Mouse (Mus musculus) heart, postnatal 0 days (tissue): ENCODE measurements at regions not wholly inside any gene's neighbourhood (a gene's known extent, or its start where the extent isn't known, plus 50 kb on each side); places are given as distances from the start of the nearest gene placed in this dataset.

ENCODE experiments used
- ATAC-seq: fragments of 200-750 bp; cut with Nextera tagmentation; 2 replicates; pipeline ENCODE4 v1.8.0; 2017; ENCODE audit warnings: low read depth, moderate number of reproducible peaks, moderate library complexity; ENCODE audit not compliant: insufficient read depth
- DNase-seq: peaks from one replicate; pipeline ENCODE4 v3.0.0-alpha.2; 2016; ENCODE audit warnings: low spot score
- H3K27ac ChIP-seq: fragments of 300-500 bp; sonication (generic); 2 replicates; pipeline ENCODE4 v1.5.1; 2014; ENCODE audit warnings: low read depth, mild to moderate bottlenecking
- H3K27me3 ChIP-seq: fragments of 300-500 bp; sonication (generic); 2 replicates; pipeline ENCODE4 v1.6.1; 2014; ENCODE audit warnings: low read length, mixed read lengths; ENCODE audit not compliant: control insufficient read depth, insufficient read depth
- H3K36me3 ChIP-seq: fragments of 300-500 bp; sonication (generic); replicated peaks from 2 replicates; pipeline ENCODE4 v1.6.1; 2014; ENCODE audit warnings: low read length, mixed read lengths; ENCODE audit not compliant: control insufficient read depth, insufficient read depth
- H3K4me1 ChIP-seq: fragments of 300-500 bp; sonication (generic); 2 replicates; pipeline ENCODE4 v1.6.1; 2014; ENCODE audit warnings: antibody characterized with exemption; ENCODE audit not compliant: control insufficient read depth, insufficient read depth
- H3K4me2 ChIP-seq: fragments of 300-500 bp; sonication (generic); 2 replicates; pipeline ENCODE4 v1.6.1; 2014; ENCODE audit warnings: low read depth, mild to moderate bottlenecking, low read length, moderate library complexity
- H3K4me3 ChIP-seq: fragments of 300-500 bp; sonication (generic); 2 replicates; pipeline ENCODE4 v1.5.1; 2014; ENCODE audit warnings: low read depth, low read length
- H3K9ac ChIP-seq: fragments of 300-500 bp; sonication (generic); replicated peaks from 2 replicates; pipeline ENCODE4 v1.6.1; 2014; ENCODE audit warnings: low read depth, low read length, mixed read lengths
- H3K9me3 ChIP-seq: fragments of 300-500 bp; sonication (generic); replicated peaks from 2 replicates; pipeline ENCODE4 v1.6.1; 2016; ENCODE audit warnings: low read length; ENCODE audit not compliant: control insufficient read depth
- CTCF ChIP-seq: IDR thresholded peaks from 2 replicates; pipeline ENCODE4 v1.5.1; 2016; ENCODE audit warnings: antibody characterized with exemption, control low read depth, low read depth
- EP300 ChIP-seq: IDR thresholded peaks from 2 replicates; pipeline ENCODE4 v1.6.1; 2016; ENCODE audit warnings: antibody characterized with exemption, low read depth
- WGBS: fragments of 180-500 bp; shearing (Covaris S2); extraction: QIAGEN DNeasy Blood & Tissue Kit; methylation state at CpG from one replicate; pipeline ENCODE4 v1.1.7; 2014; 5-methylcytosine and 5-hydroxymethylcytosine counted together

GRCm38 (mm10) chr4:21250396-21250795 lies 435.4 kb downstream of the Prdm13 start:
- TF ChIP-seq EP300 (no peak), CTCF (no peak)
- no peak overlapping the region for H3K4me2 ChIP-seq
- no peaks in the 10 kb centered on the region for H3K9me3 ChIP-seq
- ATAC-seq (no peak), DNase-seq (no peak)
- no peaks in the 10 kb centered on the region for H3K27me3 ChIP-seq
- no peak overlapping the region for H3K4me3 ChIP-seq
- WGBS: 41% methylated on average over 2 of the region's 2 CpGs
- H3K9ac ChIP-seq: no peak overlapping the region
- no peak overlapping the region for H3K27ac ChIP-seq
- H3K4me1 ChIP-seq: no peaks in the 10 kb centered on the region
- no peaks in the 10 kb centered on the region for H3K36me3 ChIP-seq

- H3K36me3 ChIP-seq: no peaks in the 10 kb centered on the region
- no peak overlapping the region for H3K4me3 ChIP-seq
- DNase-seq (no peak), ATAC-seq (no peak)
- TF ChIP-seq CTCF (peak; percentile 63), EP300 (no peak)
- WGBS: 14% methylated on average over 4 of the region's 4 CpGs
- no peak overlapping the region for H3K27ac ChIP-seq
- H3K4me1 ChIP-seq: no peaks in the 10 kb centered on the region
- H3K4me2 ChIP-seq: no peak overlapping the region
- H3K27me3 ChIP-seq: no peaks in the 10 kb centered on the region
- H3K9ac ChIP-seq: no peak overlapping the region
- H3K9me3 ChIP-seq: no peaks in the 10 kb centered on the region
These were observed 463.1 kb downstream of the Prdm13 start for GRCm38 (mm10) chr4:21222631-21223030.

DNA sequence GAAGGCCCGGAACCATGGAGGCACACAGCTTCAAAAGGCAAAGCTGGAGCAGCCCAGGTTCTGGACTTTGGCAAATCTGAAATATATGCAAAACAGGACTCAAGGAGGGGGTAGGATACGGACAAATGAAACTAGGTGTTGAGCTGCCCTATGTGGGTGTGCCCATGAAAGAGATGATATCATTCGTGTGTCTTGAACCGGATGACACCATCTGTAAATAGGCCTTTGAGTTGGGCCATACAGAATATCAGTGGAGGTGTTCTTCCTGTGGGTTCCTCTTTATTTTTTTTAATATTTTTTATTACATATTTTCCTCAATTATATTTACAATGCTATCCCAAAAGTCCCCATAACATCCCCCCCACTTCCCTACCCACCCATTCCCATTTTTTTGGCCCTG lies 478.1 kb downstream of the Prdm13 start:
- H3K4me2 ChIP-seq: no peak overlapping the region
- DNase-seq: no peak
- H3K36me3 ChIP-seq: no peaks in the 10 kb centered on the region
- no peaks in the 10 kb centered on the region for H3K9me3 ChIP-seq
- 79% methylated on average over 4 of the region's 4 CpGs for WGBS
- ATAC-seq: no peak
- H3K4me3 ChIP-seq: no peak overlapping the region
- TF ChIP-seq CTCF: no peak
- no peak overlapping the region for H3K27ac ChIP-seq
- no peak overlapping the region for H3K9ac ChIP-seq
- H3K27me3 ChIP-seq: no peaks in the 10 kb centered on the region
- H3K4me1 ChIP-seq: no peaks in the 10 kb centered on the region

DNA sequence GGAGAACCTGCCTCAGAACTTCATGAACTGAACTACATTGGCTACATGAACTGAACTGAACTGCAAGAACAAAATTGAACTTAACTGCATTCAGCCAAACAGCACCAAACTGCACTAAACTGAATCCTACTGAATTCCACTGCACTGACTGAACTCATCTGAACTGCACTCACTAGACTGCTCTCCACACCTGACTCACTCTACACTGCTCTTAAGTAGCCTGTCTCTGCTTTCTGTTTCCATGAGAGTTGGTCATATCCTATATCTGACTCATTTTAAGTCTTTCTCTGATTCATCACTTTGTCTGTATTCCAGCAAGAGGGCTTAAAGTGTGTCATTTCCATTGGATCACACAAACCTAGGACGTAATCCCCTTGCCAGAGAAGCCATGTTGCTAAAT lies 490.1 kb downstream of the Prdm13 start:
- no peaks in the 10 kb centered on the region for H3K27me3 ChIP-seq

DNA sequence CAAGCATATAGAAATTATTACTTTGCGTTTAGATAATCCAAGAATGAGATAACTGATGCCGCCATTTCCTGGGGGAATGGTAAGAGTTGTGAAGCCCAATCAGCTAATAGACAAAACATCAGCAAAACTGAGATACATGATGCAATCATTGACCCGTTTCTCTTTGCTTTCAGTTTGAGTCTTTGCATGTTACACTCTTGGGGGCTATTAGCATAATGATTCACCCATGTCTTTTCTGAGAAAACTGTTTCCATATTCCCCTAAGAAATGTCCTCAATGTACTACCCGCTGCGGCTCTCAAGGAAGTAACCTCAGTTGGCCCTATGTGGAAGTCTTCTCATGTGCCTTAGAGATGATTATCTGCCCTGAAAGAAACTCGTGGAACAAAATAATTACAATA lies 512.0 kb downstream of the Prdm13 start:
- Histone ChIP-seq H3K4me1 (no peaks in the 10 kb centered on the region), H3K27ac (no peak overlapping the region), H3K9ac (no peak overlapping the region), H3K4me3 (no peak overlapping the region), H3K27me3 (no peaks in the 10 kb centered on the region), H3K9me3 (no peaks in the 10 kb centered on the region), H3K4me2 (no peak overlapping the region), H3K36me3 (no peaks in the 10 kb centered on the region)
- ATAC-seq (no peak), DNase-seq (no peak)
- 68% methylated on average over 6 of the region's 6 CpGs for WGBS
- TF ChIP-seq CTCF (no peak), EP300 (no peak)

More for the DNA sequence above, 490.1 kb downstream of the Prdm13 start:
- no peaks in the 10 kb centered on the region for H3K4me1 ChIP-seq
- H3K27ac ChIP-seq: no peak overlapping the region
- no peak for ATAC-seq
- no peak for DNase-seq
- no peak overlapping the region for H3K4me3 ChIP-seq
- H3K36me3 ChIP-seq: no peaks in the 10 kb centered on the region
- WGBS: 60% methylated on average over 1 of the region's 1 CpGs
- no peak overlapping the region for H3K4me2 ChIP-seq
- H3K9me3 ChIP-seq: no peaks in the 10 kb centered on the region
- TF ChIP-seq EP300 (no peak), CTCF (no peak)
- H3K9ac ChIP-seq: no peak overlapping the region

- no peak overlapping the region for H3K4me3 ChIP-seq
- no peak overlapping the region for H3K9ac ChIP-seq
- no peak for TF ChIP-seq CTCF
- TF ChIP-seq EP300: no peak
- WGBS: 82% methylated on average over 1 of the region's 1 CpGs
- no peaks in the 10 kb centered on the region for H3K4me1 ChIP-seq
- H3K4me2 ChIP-seq: no peak overlapping the region
- ATAC-seq (no peak), DNase-seq (no peak)
- H3K36me3 ChIP-seq: no peaks in the 10 kb centered on the region
- H3K9me3 ChIP-seq: no peaks in the 10 kb centered on the region
- H3K27me3 ChIP-seq: no peaks in the 10 kb centered on the region
- no peak overlapping the region for H3K27ac ChIP-seq
These were observed 512.7 kb downstream of the Prdm13 start for GRCm38 (mm10) chr4:21173019-21173418.
